Mouse (Mus musculus) kidney, postnatal 0 days (tissue): ENCODE measurements at regions not wholly inside any gene's neighbourhood (a gene's known extent, or its start where the extent isn't known, plus 50 kb on each side); places are given as distances from the start of the nearest gene placed in this dataset.
A peak's percentile ranks its signal among the peaks of the same experiment; 100 is the strongest.

ENCODE experiments used
- ATAC-seq: fragments of 200-750 bp; cut with Nextera tagmentation; replicated peaks from 2 replicates; pipeline ENCODE4 v1.8.0; 2017; ENCODE audit warnings: low read depth, moderate number of reproducible peaks, moderate TSS enrichment, moderate library complexity; ENCODE audit not compliant: low FRiP score
- DNase-seq: peaks from one replicate; pipeline ENCODE4 v3.0.0-alpha.2; 2016; ENCODE audit warnings: low spot score
- H3K27ac ChIP-seq: fragments of 300-500 bp; sonication (generic); 2 replicates; pipeline ENCODE4 v1.5.1; 2014; ENCODE audit warnings: mild to moderate bottlenecking
- H3K27me3 ChIP-seq: fragments of 300-500 bp; sonication (generic); 2 replicates; pipeline ENCODE4 v1.6.1; 2014; ENCODE audit warnings: low read length, mixed read lengths; ENCODE audit not compliant: insufficient read depth
- H3K36me3 ChIP-seq: fragments of 300-500 bp; sonication (generic); 2 replicates; pipeline ENCODE4 v1.6.1; 2014; ENCODE audit warnings: low read length, mixed read lengths; ENCODE audit not compliant: insufficient read depth
- H3K4me1 ChIP-seq: fragments of 300-500 bp; sonication (generic); replicated peaks from 2 replicates; pipeline ENCODE4 v1.6.1; 2014; ENCODE audit warnings: antibody characterized with exemption, low read length, mixed read lengths; ENCODE audit not compliant: insufficient read depth
- H3K4me2 ChIP-seq: fragments of 300-500 bp; sonication (generic); 2 replicates; pipeline ENCODE4 v1.6.1; 2014; ENCODE audit warnings: mild to moderate bottlenecking, low read length, moderate library complexity, mixed read lengths
- H3K4me3 ChIP-seq: fragments of 300-500 bp; sonication (generic); replicated peaks from 2 replicates; pipeline ENCODE4 v1.5.1; 2014; ENCODE audit warnings: low read depth, low read length
- H3K9ac ChIP-seq: fragments of 300-500 bp; sonication (generic); 2 replicates; pipeline ENCODE4 v1.6.1; 2014; ENCODE audit warnings: low read depth, low read length
- H3K9me3 ChIP-seq: fragments of 300-500 bp; sonication (generic); replicated peaks from 2 replicates; pipeline ENCODE4 v1.6.1; 2016; ENCODE audit warnings: low read length, inconsistent platforms, mixed read lengths
- CTCF ChIP-seq: IDR thresholded peaks from 2 replicates; pipeline ENCODE4 v1.5.1; 2016; ENCODE audit warnings: antibody characterized with exemption, low read depth, mild to moderate bottlenecking, moderate library complexity
- WGBS: fragments of 180-500 bp; shearing (Covaris S2); extraction: QIAGEN DNeasy Blood & Tissue Kit; methylation state at CpG from one replicate; pipeline ENCODE4 v1.1.7; 2014; 5-methylcytosine and 5-hydroxymethylcytosine counted together

GRCm38 (mm10) chr1:35523790-35524362, 544.3 kb upstream of the Hs6st1 start:
- ATAC-seq: no peak
- Histone ChIP-seq H3K4me2 (no peak overlapping the region), H3K9me3 (no peaks in the 10 kb centered on the region), H3K4me1 (0 out of 2 replicates have a peak, but pooled peaks cover 7% of the 10 kb centered on the region), H3K27ac (no peak overlapping the region), H3K27me3 (no peaks in the 10 kb centered on the region), H3K36me3 (no peaks in the 10 kb centered on the region), H3K9ac (no peak overlapping the region), H3K4me3 (no peak overlapping the region)
- no peak for TF ChIP-seq CTCF
- 33% methylated on average over 2 of the region's 2 CpGs for WGBS
- peak; percentile 23 for DNase-seq

DNA sequence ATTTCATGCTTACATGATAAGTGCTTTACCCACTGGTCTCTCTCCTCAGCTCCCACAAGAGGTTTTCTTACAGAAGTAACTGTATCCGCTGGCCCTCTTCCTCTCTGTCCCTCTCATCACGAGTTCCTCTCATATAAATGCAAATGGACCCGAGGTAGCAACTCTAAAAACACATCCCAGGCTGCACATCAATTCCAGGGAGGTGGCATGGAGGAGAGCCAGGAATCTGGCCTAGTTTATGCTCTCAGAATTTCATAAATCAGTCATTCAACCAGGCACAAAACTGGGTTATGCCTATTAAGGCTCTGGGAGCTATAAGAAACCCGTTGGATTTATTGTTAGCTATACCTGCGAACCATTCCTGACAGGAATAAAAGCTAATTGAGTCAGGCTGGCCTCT, 543.4 kb upstream of the Hs6st1 start:
- Histone ChIP-seq H3K36me3 (no peaks in the 10 kb centered on the region), H3K9me3 (no peaks in the 10 kb centered on the region), H3K9ac (no peak overlapping the region), H3K27ac (no peak overlapping the region), H3K27me3 (no peaks in the 10 kb centered on the region), H3K4me2 (no peak overlapping the region), H3K4me1 (0 out of 2 replicates have a peak, but pooled peaks cover 7% of the 10 kb centered on the region), H3K4me3 (no peak overlapping the region)
- ATAC-seq (no peak), DNase-seq (no peak)
- WGBS: 49% methylated on average over 5 of the region's 5 CpGs
- TF ChIP-seq CTCF: no peak

- no peak for TF ChIP-seq CTCF
- no peaks in the 10 kb centered on the region for H3K27me3 ChIP-seq
- no peak overlapping the region for H3K4me2 ChIP-seq
- H3K9me3 ChIP-seq: no peaks in the 10 kb centered on the region
- H3K36me3 ChIP-seq: no peaks in the 10 kb centered on the region
- no peak overlapping the region for H3K9ac ChIP-seq
- 0 out of 2 replicates have a peak, but pooled peaks cover 7% of the 10 kb centered on the region for H3K4me1 ChIP-seq
- H3K4me3 ChIP-seq: no peak overlapping the region
- ATAC-seq (no peak), DNase-seq (peak; percentile 73)
- H3K27ac ChIP-seq: no peak overlapping the region
- 37% methylated on average over 12 of the region's 12 CpGs for WGBS
These were observed 540.3 kb upstream of the Hs6st1 start for GRCm38 (mm10) chr1:35527750-35528476.

DNA sequence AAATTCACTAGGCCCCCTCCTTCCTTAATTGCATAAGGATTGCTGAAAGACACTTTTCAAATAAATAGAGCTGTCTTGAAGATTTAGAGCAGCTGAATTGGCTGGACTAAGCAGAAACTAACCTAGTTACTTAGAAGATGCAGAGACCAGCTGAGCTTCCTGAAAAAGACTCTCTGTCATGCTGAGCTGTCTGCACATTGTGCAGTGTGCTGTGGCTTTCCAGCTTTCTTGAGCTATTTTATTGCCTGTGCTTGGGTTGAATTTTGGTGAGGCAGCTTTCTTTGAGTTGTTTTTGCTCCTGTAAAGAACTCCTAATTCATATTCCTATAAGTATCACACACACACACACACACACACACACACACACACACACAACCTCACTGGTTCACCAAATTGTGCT, 532.7 kb upstream of the Hs6st1 start:
- ATAC-seq (no peak), DNase-seq (no peak)
- no peak overlapping the region for H3K9ac ChIP-seq
- no peaks in the 10 kb centered on the region for H3K27me3 ChIP-seq
- H3K9me3 ChIP-seq: no peaks in the 10 kb centered on the region
- no peak for TF ChIP-seq CTCF
- H3K4me1 ChIP-seq: no peaks in the 10 kb centered on the region
- no peak overlapping the region for H3K27ac ChIP-seq
- no peak overlapping the region for H3K4me2 ChIP-seq
- H3K36me3 ChIP-seq: no peaks in the 10 kb centered on the region
- no peak overlapping the region for H3K4me3 ChIP-seq

GRCm38 (mm10) chr1:35536276-35536675, 531.9 kb upstream of the Hs6st1 start:
- Histone ChIP-seq H3K4me2 (no peak overlapping the region), H3K4me1 (no peaks in the 10 kb centered on the region), H3K36me3 (no peaks in the 10 kb centered on the region), H3K27me3 (no peaks in the 10 kb centered on the region), H3K27ac (no peak overlapping the region), H3K9me3 (no peaks in the 10 kb centered on the region), H3K4me3 (no peak overlapping the region), H3K9ac (no peak overlapping the region)
- ATAC-seq (no peak), DNase-seq (no peak)
- 77% methylated on average over 5 of the region's 5 CpGs for WGBS
- TF ChIP-seq CTCF: no peak

GRCm38 (mm10) chr1:35548845-35549244, 519.4 kb upstream of the Hs6st1 start:
- Histone ChIP-seq H3K9ac (no peak overlapping the region), H3K36me3 (no peaks in the 10 kb centered on the region), H3K27ac (no peak overlapping the region), H3K4me2 (no peak overlapping the region), H3K4me1 (no peaks in the 10 kb centered on the region), H3K4me3 (no peak overlapping the region), H3K27me3 (no peaks in the 10 kb centered on the region), H3K9me3 (no peaks in the 10 kb centered on the region)
- WGBS: 60% methylated on average over 3 of the region's 3 CpGs
- no peak for TF ChIP-seq CTCF
- no peak for ATAC-seq
- DNase-seq: no peak

DNA sequence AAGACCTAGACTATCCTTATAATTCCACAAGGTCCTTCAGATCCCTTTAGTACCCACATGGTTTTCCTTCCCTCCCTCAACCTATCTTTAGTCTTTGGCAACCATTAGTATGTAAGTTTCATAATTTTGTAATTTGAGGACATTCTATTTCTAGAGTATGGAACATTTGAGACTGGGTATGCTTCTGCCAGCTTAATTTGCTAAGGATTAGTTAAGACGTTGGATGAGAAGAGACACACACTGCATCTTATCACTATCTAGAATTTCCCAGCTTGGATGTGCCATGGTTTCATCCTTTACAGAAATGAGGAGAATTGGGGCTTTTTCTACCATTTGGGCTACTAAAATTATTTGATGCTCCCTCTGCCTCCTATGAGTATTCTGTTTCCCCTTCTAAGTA, 516.7 kb upstream of the Hs6st1 start:
- ATAC-seq (no peak), DNase-seq (no peak)
- no peak overlapping the region for H3K9ac ChIP-seq
- no peak overlapping the region for H3K4me3 ChIP-seq
- H3K27me3 ChIP-seq: no peaks in the 10 kb centered on the region
- no peak overlapping the region for H3K27ac ChIP-seq
- H3K36me3 ChIP-seq: no peaks in the 10 kb centered on the region
- TF ChIP-seq CTCF: no peak
- H3K4me2 ChIP-seq: no peak overlapping the region
- WGBS: 84% methylated on average over 1 of the region's 1 CpGs
- no peaks in the 10 kb centered on the region for H3K9me3 ChIP-seq
- H3K4me1 ChIP-seq: no peaks in the 10 kb centered on the region
